Mouse (Mus musculus) intestine, embryonic 14.5 days (tissue): ENCODE data around the gene Slc38a5. TPM values are rescaled to one million over a fixed set of nuclear protein-coding genes. Genes with fewer than 3 reads are reported as not detected.

ENCODE experiments used
- ATAC-seq: fragments of 200-750 bp; cut with Nextera tagmentation; replicated peaks from 2 replicates; pipeline ENCODE4 v1.8.0; 2017; ENCODE audit warnings: low read depth, moderate number of reproducible peaks, moderate TSS enrichment, moderate library complexity; ENCODE audit not compliant: low FRiP score, low TSS enrichment
- DNase-seq: peaks from one replicate; pipeline ENCODE4 v3.0.0-alpha.2; 2018; ENCODE audit warnings: low spot score
- H3K27ac ChIP-seq: fragments of 300-500 bp; sonication (generic); 2 replicates; pipeline ENCODE4 v1.5.1; 2014; ENCODE audit warnings: low read depth, mild to moderate bottlenecking, control low read depth
- H3K27me3 ChIP-seq: fragments of 300-500 bp; sonication (generic); replicated peaks from 2 replicates; pipeline ENCODE4 v1.6.1; 2014; ENCODE audit warnings: low read length, control low read depth; ENCODE audit not compliant: control insufficient read depth, insufficient read depth
- H3K36me3 ChIP-seq: fragments of 300-500 bp; sonication (generic); 2 replicates; pipeline ENCODE4 v1.6.1; 2014; ENCODE audit warnings: low read length, control low read depth; ENCODE audit not compliant: control insufficient read depth, insufficient read depth
- H3K4me1 ChIP-seq: fragments of 300-500 bp; sonication (generic); replicated peaks from 2 replicates; pipeline ENCODE4 v1.6.1; 2014; ENCODE audit warnings: low read length, control low read depth, mixed read lengths; ENCODE audit not compliant: control insufficient read depth, insufficient read depth
- H3K4me2 ChIP-seq: fragments of 300-500 bp; sonication (generic); 2 replicates; pipeline ENCODE4 v1.6.1; 2014; ENCODE audit warnings: low read length
- H3K4me3 ChIP-seq: fragments of 300-500 bp; sonication (generic); 2 replicates; pipeline ENCODE4 v1.5.1; 2014; ENCODE audit warnings: low read depth, low read length, control low read depth, mixed read lengths
- H3K9ac ChIP-seq: fragments of 300-500 bp; sonication (generic); 2 replicates; pipeline ENCODE4 v1.6.1; 2014; ENCODE audit warnings: mild to moderate bottlenecking, low read length
- H3K9me3 ChIP-seq: fragments of 300-500 bp; sonication (generic); 2 replicates; pipeline ENCODE4 v1.6.1; 2016; ENCODE audit warnings: low read length, control low read depth; ENCODE audit not compliant: control insufficient read depth
- WGBS: fragments of 180-500 bp; shearing (Covaris S2); extraction: QIAGEN DNeasy Blood & Tissue Kit; methylation state at CpG from one replicate; pipeline ENCODE4 v1.1.7; 2014; 5-methylcytosine and 5-hydroxymethylcytosine counted together
- polyA plus RNA-seq: library from polyadenylated mRNA; unstranded; fragments of >200 nt; fragmentation: Nextera tagmentation; extraction: Ambion mirVana; gene quantifications from 2 replicates; pipeline ENCODE4 v1.2.1, GENCODE M21; 2014

The Slc38a5 gene
- polyA plus RNA-seq, 1 experiment from 2014 or later: 9.7 TPM

DNA sequence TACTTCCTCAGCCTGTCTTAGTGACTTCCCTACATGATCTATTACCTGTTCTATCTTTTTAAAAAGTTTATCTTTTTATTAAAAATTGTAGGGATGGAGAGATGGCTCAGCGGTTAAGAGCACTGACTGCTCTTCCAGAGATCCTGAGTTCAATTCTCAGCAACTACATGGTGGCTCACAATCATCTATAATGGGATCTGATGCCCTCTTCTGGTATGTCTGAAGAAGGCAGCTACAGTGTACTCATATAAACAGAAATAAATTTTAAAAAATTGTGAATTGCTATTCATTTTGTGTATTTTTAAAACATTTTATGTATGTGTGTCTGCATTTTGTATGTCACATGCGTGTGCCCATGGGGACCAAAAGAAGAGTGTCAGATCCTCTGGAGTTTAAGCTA lies 23.3 kb upstream of the Slc38a5 start:
- no peak overlapping the region for H3K9ac ChIP-seq

DNA sequence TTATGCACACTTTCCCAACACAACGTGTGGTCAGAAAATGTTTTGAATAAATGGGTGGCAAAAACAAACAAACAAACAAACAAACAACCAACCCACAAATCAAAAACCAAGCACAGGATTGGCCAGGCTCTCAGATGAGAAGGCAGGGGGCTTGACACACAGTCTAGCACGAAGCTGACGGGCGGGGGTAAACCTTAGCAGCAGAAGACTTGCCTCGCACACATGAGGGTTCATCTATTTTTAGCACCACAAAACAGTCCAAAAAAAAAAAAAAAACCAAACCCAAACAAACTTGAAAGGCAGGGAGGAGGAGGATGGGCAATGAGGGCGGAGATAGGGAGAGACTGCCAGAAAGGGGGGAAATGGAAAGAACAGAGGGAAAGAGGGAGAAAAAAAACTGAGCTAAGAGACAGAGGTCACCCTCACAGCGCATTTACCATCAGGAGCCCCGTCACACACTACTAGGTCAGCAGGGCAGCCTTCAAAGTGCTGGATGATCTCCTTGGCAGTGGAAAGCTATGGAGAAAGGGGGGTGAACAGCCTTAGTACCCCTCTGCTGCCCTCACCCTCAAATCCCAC lies 22.3 kb upstream of the Slc38a5 start:
- Histone ChIP-seq H3K9ac (no peak overlapping the region), H3K36me3 (peaks cover 13% of the 10 kb centered on the region; the same call in 1 of the 2 replicates), H3K27ac (no peak overlapping the region), H3K4me3 (no peak overlapping the region), H3K27me3 (no peaks in the 10 kb centered on the region), H3K4me2 (no peak overlapping the region), H3K9me3 (no peaks in the 10 kb centered on the region), H3K4me1 (no peaks in the 10 kb centered on the region; the same call in 1 of the 2 replicates)
- DNase-seq: no peak
- 91% methylated on average over 8 of the region's 8 CpGs for WGBS
- no peak for ATAC-seq

More for the DNA sequence above, 23.3 kb upstream of the Slc38a5 start:
- Histone ChIP-seq H3K27ac (no peak overlapping the region), H3K4me1 (no peaks in the 10 kb centered on the region; the same call in 1 of the 2 replicates), H3K9me3 (no peaks in the 10 kb centered on the region), H3K4me2 (no peak overlapping the region), H3K4me3 (no peak overlapping the region), H3K36me3 (peaks cover 16% of the 10 kb centered on the region; the same call in 1 of the 2 replicates), H3K27me3 (no peaks in the 10 kb centered on the region)
- no peak for ATAC-seq
- 92% methylated on average over 2 of the region's 2 CpGs for WGBS
- DNase-seq: no peak

DNA sequence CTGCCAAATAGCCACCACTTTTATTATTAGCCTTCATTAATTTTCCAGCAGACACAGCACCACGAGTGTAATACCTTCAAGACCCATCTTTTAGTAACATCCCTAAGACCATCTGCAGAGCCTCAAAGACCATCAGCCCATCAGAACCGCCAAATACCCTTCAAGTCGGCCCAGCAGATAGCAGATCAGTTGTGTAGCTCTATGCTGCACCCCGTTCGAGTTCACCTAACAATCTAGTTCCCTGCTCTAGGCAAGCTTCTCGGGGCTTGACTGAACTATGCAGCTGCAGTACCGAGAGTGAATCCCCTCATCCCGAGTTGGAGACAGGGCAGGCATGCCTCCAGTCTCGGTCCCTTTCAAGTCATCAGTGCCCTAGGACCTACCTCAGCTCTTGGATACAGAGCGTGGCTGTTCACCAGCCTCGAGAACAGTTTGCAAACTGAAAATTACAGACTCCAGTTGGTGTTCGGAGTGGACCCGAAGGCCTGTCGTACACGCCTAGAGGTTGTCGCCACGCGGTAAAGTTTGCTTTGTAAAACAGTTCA lies 19.1 kb upstream of the Slc38a5 start:
- WGBS: 13% methylated on average over 18 of the region's 18 CpGs

DNA sequence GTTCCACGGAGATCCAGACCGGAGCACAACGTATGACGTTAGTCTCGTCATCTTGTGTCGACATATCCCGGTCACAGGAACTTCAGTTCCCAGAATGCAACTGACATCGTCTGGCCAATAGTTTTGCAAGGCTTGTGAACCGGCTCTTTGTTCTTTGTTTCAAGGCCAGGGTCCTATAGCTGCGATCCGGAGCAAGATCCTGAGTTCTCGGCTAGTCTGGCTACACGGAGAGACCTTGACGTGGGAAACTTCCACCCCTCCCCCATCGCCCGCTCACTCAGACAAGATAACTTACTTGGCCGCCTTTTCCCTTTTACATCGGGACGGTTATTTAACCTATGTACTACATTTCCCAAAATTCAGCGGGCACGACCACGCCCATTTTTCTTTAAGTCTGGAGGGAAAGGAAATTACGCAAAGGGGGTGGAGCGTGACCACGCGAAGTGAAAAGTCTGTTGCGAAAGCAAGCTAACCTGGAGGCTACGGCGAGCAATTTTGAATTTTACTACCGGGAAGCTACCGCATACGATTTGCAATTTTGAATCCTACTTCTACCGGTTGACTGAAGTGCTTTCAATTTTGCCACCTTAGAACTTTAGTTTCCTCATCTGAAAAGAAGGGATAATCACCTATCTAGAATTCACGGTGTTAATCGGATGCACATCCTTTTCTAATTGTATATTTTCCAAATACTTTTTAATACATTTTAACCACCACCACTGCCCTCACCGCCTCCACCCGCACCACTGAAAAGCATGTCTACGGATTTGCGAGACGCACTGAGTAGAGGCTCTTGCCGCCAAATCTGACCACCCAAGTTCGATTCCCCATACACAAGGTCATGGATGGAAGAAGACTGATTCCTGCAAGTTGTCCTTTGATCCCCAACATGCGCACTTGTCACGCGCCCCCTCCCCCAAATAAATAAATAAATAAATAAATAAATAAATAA lies 18.3 kb upstream of the Slc38a5 start, which contains the start of gene Ftsj1:
Gene Ftsj1 (minus strand): TSS at position 73 of the 952 bp plus-strand sequence.
- Histone ChIP-seq H3K27me3 (no peaks in the 10 kb centered on the region), H3K4me2 (peak within 1 kb of the TSS; percentile 53), H3K4me3 (peak within 1 kb of the TSS; percentile 61), H3K36me3 (no peaks in the 10 kb centered on the region), H3K9me3 (no peaks in the 10 kb centered on the region), H3K27ac (peak within 1 kb of the TSS; percentile 77), H3K9ac (peak within 1 kb of the TSS; percentile 53), H3K4me1 (no peaks in the 10 kb centered on the region; the same call in 1 of the 2 replicates)
- 10% methylated on average over 45 of the region's 45 CpGs for WGBS
- peak; percentile 91 for ATAC-seq
- DNase-seq: peak; percentile 91

More for the DNA sequence above, 19.1 kb upstream of the Slc38a5 start:
- Histone ChIP-seq H3K36me3 (no peaks in the 10 kb centered on the region; the same call in 1 of the 2 replicates), H3K9ac (peak overlapping the region; percentile 53), H3K9me3 (no peaks in the 10 kb centered on the region), H3K4me3 (peak overlapping the region; percentile 61), H3K4me2 (peak overlapping the region; percentile 53), H3K27me3 (no peaks in the 10 kb centered on the region), H3K27ac (no peak overlapping the region), H3K4me1 (no peaks in the 10 kb centered on the region; the same call in 1 of the 2 replicates)
- ATAC-seq (peak; percentile 48), DNase-seq (no peak)

DNA sequence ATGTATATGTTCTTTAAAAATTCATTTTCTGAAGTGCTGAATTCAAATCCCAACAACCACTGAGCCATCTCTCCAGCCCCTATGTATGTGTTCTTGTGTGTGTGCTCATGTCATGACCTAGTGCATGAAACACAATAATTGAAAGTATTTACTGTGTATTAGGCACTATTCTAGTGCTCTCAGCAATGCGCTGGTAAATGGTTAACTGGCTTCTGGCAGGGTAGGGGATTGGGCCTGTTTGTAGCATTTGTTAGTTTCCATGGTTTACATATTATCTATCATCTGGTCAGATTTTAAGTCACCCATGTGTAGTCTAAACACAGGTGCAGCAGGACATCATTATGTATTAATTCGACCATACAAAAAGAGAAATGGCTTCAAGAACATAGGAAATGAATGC lies 17.2 kb upstream of the Slc38a5 start:
- ATAC-seq: no peak
- DNase-seq: no peak
- Histone ChIP-seq H3K27ac (no peak overlapping the region), H3K27me3 (no peaks in the 10 kb centered on the region), H3K4me3 (no peak overlapping the region), H3K9me3 (no peaks in the 10 kb centered on the region), H3K4me1 (no peaks in the 10 kb centered on the region; the same call in 1 of the 2 replicates), H3K9ac (no peak overlapping the region), H3K36me3 (no peaks in the 10 kb centered on the region), H3K4me2 (no peak overlapping the region)
- WGBS: 93% methylated on average over 2 of the region's 2 CpGs

DNA sequence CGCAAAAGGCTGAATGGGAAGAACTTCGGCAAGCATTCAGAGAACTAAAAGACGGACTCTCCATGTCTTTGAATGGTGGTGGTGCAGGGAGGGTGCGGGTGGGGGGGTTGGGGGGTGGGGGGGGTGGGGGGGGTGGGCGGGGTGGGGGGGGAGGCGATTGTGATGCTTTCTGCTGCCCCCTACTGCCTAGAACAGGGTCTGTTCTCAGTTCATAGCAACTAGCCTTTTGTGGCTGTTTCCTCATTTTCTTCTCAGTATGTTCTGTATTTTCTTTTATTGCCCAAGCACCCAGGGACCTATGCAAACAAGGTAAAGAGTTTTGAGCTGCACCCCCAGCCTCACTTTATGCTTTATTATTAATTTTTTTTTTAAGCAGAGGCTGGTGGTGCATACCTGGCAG lies 15.1 kb upstream of the Slc38a5 start:
- Histone ChIP-seq H3K9me3 (no peaks in the 10 kb centered on the region), H3K9ac (no peak overlapping the region), H3K27ac (no peak overlapping the region), H3K4me2 (no peak overlapping the region), H3K27me3 (no peaks in the 10 kb centered on the region), H3K36me3 (no peaks in the 10 kb centered on the region), H3K4me1 (no peaks in the 10 kb centered on the region; the same call in 1 of the 2 replicates), H3K4me3 (no peak overlapping the region)
- ATAC-seq (no peak), DNase-seq (no peak)
- 25% methylated on average over 1 of the region's 6 CpGs for WGBS

DNA sequence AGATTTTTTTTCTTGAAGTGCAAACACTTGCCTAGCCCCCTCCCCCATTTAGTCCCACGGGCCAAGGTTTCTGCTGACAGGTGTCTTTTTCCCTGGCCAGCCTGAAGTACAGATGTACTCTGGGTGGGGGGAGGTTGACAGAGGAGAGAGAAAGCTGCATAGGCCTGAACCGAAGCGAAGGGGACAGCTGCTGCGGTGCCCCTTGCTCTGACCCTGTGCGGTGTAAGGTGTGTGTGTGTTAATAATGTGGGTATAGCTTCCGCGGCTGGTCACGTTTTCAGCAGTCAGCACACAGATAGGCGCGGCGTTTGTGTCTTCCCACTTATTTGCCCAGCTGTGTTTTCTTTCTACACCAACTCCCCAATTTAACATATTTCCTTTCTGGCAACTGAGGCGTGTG lies 11.5 kb upstream of the Slc38a5 start:
- Histone ChIP-seq H3K27ac (no peak overlapping the region), H3K27me3 (no peaks in the 10 kb centered on the region), H3K36me3 (no peaks in the 10 kb centered on the region), H3K4me2 (no peak overlapping the region), H3K9ac (no peak overlapping the region), H3K4me1 (no peaks in the 10 kb centered on the region), H3K9me3 (no peaks in the 10 kb centered on the region), H3K4me3 (no peak overlapping the region)
- no peak for DNase-seq
- ATAC-seq: no peak; the same call in 1 of the 2 replicates
- WGBS: 78% methylated on average over 12 of the region's 12 CpGs

DNA sequence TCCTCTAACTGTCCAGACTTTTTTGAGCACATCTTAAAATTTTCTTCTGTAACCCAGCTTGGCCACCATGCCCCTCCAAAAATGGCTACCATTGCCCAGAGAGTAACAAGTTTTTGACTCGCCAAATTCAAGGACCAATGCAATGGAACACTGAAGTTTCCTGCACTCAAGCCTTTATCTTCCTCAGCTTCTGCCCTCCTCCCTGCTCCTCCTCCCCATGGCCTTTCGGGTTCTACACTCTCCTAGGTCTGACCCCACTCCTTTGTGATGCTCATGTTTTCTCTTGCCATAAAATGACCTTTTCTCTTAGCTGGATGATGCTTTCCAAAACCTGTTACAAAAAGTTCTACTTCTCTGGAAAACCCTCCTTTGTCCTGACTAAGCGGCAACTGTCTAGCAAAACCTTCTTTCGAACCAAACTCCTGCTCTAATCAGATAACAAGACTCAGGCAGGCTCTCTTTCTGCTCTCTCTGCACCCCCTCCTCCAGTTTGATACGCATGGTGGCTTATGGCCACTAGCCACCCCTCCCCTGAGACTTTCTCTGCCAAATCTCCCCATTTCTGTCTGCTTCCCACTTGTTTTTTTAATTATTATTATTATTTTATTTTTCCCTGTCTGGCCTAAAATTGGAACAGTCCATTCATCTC lies 7.7 kb upstream of the Slc38a5 start:
- 86% methylated on average over 5 of the region's 5 CpGs for WGBS
- no peak overlapping the region for H3K4me3 ChIP-seq

More for the DNA sequence above, 7.7 kb upstream of the Slc38a5 start:
- no peaks in the 10 kb centered on the region for H3K27me3 ChIP-seq
- no peak overlapping the region for H3K9ac ChIP-seq
- no peaks in the 10 kb centered on the region for H3K36me3 ChIP-seq
- no peak overlapping the region for H3K27ac ChIP-seq
- H3K4me1 ChIP-seq: no peaks in the 10 kb centered on the region
- no peaks in the 10 kb centered on the region for H3K9me3 ChIP-seq
- DNase-seq (no peak), ATAC-seq (no peak)
- H3K4me2 ChIP-seq: no peak overlapping the region
